Mouse (Mus musculus) left cerebral cortex, adult 9 months (tissue): ENCODE measurements around the gene Zfp358.

ENCODE experiments used
- DNase-seq, 2 experiments: peaks; one replicate each; pipeline ENCODE4 v3.0.0; 2022; ENCODE audit warnings: low spot score in 2 of 2

Zfp358 gene

DNA sequence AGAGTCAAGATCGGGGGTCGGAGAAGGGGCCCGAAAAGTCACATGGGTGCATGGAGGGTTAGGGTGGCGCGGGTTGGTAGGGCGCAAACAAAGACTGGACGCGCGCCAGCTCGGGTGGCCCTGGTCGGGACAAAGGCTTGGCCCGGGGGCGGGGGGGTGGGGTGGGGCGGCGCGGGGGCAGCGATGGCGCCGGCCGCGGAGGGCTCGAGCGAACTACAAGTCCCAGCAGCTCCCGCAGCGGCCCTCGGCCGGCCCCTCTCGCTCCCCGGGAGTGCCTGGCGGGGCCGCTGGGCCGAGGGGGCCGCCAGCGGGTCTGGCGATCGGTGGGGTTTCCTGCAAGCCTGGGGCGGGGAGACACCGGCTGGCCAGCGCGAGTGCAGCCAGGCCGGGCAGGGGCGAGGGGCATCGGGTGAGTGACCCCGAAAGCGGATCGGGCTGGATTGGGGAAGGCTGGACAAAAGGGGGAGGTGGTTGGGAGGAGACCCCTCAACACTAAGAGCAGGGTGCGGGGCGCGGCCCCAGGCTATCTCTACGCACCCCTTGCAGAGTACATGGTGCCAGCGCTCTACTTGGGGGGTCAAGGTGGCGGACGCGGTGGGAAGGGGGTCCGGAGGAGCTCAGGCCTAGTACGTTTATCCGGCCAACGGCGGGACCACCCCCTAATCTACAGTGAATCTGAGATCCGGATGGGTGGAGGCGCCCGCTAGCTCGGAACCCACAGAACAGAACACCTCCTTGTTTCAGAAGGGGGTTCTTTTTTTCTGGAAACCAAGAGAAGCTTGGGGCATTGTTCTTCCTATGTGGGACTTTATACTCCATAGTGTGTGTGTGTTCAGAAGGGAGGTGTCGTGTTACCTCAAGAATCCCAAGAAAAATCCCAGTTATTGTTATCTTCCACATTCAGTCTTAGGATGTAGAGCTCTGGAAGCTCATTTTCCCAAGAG is at the start of gene Zfp358:
Zfp358 (plus strand) TSS at position 238 of the 944 bp plus-strand sequence.
- DNase-seq, result peak in 1 of 2 experiments; percentile 53

DNA sequence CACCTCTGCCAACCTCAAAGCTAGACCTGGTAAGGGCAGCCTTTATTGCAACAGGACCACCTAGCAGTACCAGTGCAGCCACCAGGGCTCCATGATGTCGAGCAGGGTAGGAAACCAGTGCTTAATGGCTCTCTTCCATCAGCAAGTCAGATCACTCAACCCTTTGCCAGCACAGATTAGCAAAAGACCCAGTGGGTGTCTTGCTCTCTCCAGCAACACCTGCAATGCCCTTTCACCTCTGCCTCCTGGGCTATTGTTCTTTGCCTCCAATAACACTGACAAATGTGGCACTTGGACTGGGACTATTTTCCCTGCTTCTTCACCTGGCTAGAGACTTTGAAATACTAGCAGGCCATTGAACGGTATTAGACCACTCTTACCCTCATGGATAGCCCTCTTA is 43.7 kb upstream of the Zfp358 start:
- DNase-seq, result no peak

DNA sequence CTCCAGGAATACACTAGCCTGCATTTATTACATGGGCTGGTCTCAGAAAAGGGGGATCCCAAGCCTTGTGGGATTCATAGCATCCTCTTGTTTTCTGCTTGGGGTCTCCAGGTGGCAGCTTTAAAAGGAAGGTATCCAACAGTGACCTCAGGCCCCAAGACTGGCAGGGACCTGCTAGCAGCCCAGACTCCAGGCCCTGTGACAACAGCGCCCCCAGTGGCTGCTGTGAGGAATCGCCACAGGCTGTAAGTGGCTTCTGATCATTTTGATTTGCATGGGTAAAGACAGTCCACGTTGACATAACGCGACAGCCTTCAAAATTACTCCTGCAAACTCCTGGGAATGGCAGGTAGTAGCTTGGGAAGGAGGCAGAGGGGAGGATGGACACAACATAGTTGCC is 42.3 kb upstream of the Zfp358 start:
- no peak for DNase-seq

GRCm38 (mm10) chr8:3451992-3452391 is 40.9 kb upstream of the Zfp358 start:
- DNase-seq, result no peak

DNA sequence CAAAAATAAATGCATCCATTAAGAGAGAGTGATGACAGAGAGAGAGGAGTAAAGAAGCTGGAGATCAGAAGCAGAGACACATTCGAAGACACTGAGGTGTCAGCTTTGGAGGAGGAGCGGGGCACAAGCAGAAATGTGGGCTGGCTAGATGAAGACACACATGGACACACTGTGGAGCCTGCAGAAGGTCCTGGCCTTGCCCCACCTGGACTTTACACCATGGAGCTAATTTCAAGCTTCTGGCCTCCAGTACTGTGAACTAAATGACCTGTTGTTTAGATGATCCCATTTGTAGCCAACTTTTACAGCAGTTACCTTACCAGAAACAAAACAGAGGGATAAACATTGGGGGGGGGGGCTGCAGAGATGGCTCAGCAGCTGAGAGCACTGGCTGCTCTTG is 29.7 kb upstream of the Zfp358 start:
- no peak for DNase-seq

GRCm38 (mm10) chr8:3464309-3464708 is 28.6 kb upstream of the Zfp358 start:
- no peak for DNase-seq

DNA sequence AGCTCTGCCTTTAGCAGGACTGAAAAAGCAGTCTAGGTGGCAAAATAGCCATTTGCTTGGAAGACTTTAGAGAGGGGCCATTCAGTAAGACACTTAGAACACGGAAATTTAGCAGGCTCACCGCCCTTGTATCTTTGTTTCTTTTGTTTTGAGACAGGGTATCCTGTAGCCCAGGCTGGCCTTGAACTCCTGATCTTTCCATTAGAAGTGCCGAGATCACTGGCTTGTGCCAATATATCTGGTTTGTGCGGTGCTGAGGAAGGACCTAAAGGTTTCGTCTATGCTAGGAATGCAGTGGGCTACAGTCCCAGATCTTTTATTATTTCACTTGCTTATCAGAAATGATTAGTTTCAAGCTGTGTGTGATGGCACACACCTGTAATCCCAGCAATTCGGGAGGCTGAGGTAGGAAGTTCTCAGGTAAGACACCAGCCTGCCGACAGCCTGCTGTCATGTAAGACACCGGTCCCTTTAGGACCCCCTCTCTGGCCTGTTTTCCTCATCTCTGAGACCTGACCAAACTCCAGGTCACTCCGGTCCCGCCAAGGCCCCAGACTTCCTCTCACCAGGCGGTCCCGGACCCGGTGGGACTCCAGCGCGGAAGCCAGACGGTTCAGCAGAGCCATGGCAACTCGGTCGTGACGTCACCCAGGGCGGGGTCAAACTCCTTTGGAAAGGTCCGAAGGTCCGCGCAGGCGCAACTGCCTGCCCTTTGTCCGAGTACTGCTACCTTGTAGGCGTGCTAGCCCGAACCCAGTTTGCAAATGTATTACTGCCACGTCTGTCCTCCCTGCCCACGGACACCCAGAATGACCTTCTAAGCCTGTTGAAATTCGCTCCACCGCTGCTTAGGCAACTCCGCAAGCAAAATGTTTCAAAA is 25.7 kb upstream of the Zfp358 start, which contains the start of gene Pex11g:
Pex11g (minus strand) TSS at position 675 of the 880 bp plus-strand sequence.
- peak; percentile 64 to 89 for DNase-seq

GRCm38 (mm10) chr8:3467886-3468545 is 24.9 kb upstream of the Zfp358 start:
- DNase-seq, result no peak

- no peak for DNase-seq
These were observed 24.1 kb upstream of the Zfp358 start for GRCm38 (mm10) chr8:3468838-3469237.

- DNase-seq, result no peak
These were observed 22.4 kb upstream of the Zfp358 start, which contains the start of gene Tex45 for GRCm38 (mm10) chr8:3470562-3470961. Gene Tex45, plus strand, starts transcription at chr8:3470862.

DNA sequence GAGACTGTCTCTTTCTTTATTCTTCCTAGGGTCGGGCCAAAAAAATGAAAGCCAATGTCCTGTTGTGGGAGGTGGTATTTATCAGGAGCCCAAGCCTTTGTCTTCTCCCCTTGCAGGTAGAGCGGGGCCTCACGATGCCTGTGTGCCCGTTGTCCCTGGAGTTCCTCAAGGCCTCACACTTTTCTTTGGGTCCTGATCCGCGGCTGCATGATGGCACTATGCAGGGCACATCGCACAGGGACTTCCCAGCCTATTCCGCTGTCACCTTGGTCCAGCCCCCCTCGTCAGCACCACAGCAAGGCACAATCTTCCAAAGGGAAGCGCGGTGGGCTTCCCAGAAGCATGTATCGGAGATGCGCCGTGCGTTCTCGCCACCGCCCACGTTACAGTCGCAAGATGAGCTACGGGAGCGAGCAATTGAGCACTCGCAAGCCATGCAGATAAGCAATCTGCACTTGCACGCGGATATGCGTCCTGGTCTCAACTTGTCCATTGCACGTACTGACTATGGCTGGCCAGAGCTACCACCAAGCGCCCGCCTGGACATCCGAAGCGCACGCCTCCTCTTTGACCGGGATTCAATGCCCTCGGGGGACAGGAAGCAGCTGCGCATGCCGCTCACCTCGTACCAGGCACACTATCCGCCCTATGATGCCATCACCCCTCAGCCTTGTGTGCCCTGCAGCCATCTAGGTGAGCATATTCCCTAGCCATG is 17.1 kb upstream of the Zfp358 start:
- DNase-seq, result no peak

DNA sequence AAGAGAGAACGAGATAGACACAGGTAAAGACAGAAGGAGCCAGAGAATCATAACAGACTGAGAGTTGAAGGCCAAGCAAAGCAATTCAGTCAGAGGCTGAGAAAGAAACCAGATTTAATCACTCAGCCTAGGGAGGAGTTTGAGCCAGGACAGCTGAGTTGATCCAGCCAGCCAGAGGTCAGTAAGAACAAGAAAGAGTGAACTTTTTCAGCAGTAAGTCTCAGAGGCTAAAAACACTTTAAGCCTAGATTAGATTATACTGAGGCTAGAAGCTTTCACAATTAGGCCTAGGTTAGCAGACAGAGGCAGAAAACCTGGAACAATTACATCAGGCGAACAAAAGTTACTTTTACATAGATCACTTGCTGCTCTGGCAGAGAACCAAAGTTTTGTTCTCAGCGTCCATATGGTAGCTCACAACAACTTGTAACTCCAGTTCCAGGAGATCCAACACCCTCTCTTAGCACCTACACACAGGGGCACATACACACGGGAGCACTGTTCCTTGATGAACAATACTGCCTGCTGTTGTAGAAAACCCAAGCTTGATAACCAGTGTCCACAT is 12.6 kb upstream of the Zfp358 start:
- DNase-seq, result no peak

DNA sequence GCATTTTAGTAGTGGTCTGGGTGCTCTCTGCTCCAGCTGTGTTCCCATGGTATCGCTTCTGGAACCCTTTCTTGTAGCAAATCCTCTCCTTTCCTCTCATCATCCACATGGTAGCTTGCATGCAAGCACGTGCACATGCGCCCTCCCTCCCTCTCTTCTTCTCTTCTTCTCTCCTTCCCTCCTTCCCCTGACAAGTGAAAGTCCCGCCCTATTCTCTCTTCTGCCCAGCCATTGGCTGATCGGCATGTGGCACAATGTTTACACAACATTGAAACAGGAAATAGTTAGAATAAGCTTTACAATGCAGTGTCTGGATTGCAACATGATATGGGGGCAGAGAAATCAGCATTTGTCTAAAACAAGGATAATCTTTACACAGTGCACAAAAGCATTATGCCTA is 11.3 kb upstream of the Zfp358 start:
- no peak for DNase-seq

DNA sequence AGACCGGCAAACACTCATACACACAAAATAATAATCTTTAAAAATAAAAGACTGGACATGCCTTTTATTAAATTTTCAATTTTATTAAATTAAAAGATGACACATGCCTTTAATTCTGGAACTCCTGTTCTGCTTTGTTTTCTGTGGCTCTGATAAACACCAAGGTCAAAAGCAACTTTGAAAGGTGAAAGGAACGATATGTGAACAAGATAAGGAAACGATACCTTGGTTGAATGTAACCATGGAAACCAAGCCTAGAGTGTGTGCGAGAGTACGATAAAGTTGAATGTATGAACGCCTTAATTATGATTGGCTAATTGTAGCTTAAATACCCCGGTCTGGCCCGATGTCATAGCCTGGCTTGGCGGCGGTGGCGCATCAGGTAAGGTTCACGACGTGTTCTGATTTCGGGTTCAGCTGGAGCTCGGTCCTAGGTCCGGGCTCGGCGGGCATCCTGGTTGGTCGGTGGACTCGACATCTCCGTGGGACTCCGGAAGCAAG is 10.6 kb upstream of the Zfp358 start:
- DNase-seq, result no peak

DNA sequence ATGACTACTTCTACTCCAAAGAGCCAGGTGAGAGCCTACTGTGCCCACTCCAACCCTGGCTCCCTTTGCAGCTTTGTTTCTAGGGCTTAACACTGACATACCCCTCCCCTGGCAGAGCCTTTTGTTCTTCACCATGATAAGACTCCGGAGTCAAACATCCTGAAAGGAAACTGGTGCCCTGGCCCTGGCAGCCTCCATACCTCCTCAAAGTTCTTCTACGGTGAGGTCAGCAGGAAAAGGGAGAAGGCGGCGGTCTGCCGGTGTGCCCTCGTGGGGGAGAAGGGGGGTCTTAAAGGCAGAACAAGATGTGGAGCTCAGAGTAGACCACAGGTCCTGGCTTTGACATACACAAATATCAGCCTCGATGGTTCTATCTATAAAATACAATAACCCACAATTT is 9.4 kb upstream of the Zfp358 start:
- DNase-seq, result no peak

DNA sequence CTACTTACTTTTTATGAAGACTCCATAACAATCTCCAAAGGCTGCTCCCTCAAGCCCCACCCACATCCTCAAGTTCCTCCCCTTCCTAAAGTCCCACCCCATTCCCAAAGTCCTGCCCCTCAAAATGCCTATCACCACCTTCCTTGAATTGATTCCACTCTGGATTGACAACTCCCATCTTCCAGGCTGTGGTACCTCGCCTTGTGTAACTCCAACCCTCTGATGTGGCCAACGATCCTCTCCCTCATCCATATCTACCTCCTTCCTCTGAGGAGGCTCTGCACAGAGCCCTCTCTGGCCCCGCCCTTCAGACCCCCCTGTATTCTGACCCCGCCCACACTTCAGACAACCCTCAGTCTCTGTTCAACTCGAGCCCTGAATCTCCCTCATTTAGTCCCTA is 7.7 kb upstream of the Zfp358 start:
- no peak for DNase-seq

- no peak for DNase-seq
These were observed 889 bp downstream of the Zfp358 start for GRCm38 (mm10) chr8:3493845-3494208.

- no peak for DNase-seq
These were observed 2.9 kb downstream of the Zfp358 start for GRCm38 (mm10) chr8:3495578-3496427.

- DNase-seq, result no peak
These were observed 3.5 kb downstream of the Zfp358 start for GRCm38 (mm10) chr8:3496428-3496748.

DNA sequence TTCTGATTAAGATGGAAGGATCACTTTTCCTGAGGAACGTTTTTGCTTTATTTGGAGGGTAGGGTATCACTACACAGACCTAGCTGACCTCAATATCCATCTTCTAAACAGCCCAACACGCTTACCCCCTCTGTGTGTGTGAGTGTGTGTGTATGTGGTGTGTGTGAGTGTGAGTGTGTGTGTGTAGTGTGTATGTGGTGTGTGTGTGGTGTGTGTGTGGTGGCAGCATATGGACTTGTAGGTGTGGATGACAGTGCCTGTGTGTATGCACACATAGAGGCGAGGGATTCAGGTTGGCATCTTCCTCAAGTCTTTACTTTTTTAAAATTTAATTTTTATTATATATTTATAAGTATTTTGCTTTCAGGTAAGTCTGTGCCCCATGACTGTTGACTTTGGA is 5.6 kb downstream of the Zfp358 start:
- DNase-seq, result no peak
